Mouse (Mus musculus) lung, adult 18-20 months (tissue): ENCODE results near the gene Auts2.
A peak's percentile ranks its signal among the peaks of the same experiment; 100 is the strongest.

ENCODE experiments used
- DNase-seq, 2 experiments: peaks; one replicate each; pipeline ENCODE4 v3.0.0; 2022; ENCODE audit warnings: mixed read lengths in 2 of 2

Gene Auts2

GRCm38 (mm10) chr5:132498896-132499295, 44.2 kb downstream of the Auts2 start:
- DNase-seq, result no peak

GRCm38 (mm10) chr5:132498045-132498444, 45.1 kb downstream of the Auts2 start:
- DNase-seq, result no peak

DNA sequence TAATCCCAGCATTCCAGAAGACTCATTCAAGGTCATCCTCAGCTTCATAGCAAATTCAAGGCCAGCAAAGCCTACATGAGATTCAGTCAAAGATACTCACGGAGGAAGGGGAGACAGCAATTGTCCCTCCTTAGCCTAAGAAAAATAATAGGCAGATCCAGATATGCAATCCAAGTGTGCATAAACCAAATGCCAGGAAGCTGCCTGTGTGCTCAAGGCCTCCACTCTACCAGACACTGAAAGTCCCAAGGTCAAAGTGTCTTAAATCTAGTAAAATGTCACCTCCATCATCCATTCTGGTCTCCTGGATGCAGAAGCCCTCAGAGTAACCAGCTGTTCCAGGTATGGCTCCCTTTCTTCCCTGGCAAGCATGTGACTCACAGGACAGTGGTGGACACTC, 50.4 kb downstream of the Auts2 start:
- no peak for DNase-seq

DNA sequence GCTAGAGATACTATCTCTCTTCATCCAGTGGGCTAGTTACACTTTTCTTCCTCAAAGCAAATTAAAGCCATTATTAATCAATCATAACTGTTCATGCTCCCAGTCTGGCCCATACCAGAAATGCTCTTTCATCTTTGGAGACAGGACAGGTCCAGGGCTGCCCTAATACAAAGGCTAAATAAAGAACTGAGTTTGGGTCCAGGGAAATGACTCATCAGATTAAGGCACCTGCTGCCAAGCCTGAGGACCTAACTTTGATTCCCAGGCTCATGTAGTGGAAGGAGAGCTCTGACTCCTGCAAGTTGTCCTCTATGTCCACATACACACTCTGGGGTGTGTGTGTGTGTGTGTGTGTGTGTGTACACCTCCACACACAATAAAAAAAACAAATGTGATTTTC, 51.1 kb downstream of the Auts2 start:
- no peak for DNase-seq

GRCm38 (mm10) chr5:132491508-132491907, 51.6 kb downstream of the Auts2 start:
- DNase-seq, result no peak

DNA sequence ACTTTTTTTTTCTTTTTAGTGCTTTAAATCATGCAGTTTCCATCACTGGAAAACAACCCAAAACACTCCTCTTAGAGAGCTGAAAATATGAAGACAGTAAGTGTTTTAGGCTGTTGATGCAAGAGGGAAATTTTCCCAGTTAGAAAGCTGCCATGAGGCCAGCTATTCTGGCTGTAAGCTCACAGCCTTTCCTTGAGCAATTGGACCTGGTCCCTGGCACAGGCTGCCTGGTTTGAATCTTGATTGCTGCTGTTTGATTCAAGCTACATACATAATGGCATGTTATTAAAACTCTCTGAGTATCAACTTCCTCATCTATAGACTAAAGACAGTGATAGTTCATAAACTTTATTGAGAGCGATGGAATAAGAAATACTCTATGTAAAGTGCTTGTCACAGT, 52.8 kb downstream of the Auts2 start:
- DNase-seq, result peak in 1 of 2 experiments; percentile 4

DNA sequence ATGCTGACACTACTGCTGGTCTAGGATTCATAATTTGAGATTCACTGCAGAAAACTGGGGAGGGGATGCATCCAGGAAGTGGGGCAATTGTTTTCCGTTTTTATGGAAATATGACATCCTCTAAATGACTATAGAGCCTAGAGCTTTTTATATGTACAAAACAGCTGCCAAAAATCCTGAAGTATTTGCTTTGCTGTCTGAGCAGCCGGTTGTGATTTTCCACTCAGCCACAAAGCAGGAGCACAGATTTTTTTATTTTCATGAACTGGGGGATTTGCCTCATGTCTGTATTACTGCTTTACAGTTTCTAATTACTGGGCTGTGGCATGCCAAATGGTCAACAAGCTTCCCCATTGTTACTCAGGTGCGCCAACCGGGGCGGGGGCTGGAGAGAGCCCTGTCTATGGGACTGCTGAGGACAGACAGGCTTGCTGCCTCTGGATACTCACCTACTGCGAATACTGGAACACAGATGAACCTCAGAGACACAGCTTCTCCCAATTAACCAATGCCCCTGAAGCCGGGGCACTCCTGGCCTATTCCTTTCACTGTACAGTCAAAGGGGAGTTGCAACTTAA, 53.3 kb downstream of the Auts2 start:
- no peak for DNase-seq

DNA sequence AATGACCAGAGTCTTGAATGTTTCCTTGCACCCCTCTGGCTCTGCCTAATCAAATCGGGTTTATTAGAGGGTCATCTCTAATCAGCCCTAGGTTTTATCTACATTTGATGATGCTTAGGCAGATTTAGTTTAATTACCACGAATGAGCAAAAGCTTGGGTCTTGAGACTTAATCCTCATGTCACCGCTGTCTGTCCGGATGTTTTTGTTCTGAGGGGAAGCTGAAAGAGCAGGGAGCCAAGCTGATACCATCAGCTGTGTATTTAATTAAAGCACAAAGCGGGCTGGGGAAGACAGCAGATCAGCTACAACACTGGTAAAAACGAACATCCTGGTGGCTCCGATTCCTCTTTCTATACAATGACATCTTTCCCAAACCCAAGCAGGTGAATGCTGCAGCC, 56.3 kb downstream of the Auts2 start:
- peak in 1 of 2 experiments; percentile 39 for DNase-seq

DNA sequence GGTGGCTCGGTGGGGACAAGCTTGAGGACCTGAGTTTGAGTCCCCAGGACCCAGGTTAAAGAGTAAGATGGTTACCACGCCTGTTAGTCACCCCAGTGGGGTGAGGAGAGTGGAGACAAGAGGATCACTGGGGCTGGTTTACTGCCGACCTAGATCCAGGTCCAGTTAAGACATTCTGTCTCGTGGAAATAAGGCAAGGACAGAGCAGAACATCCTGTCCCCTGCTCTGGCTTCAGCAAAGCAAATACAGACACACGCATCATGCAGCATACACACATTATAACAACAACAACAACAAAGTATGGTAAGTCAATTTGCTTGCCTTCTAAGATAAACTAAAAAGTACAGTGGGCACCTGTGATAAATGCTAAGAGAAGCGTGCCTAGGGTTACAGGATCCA, 57.1 kb downstream of the Auts2 start:
- DNase-seq, result no peak

DNA sequence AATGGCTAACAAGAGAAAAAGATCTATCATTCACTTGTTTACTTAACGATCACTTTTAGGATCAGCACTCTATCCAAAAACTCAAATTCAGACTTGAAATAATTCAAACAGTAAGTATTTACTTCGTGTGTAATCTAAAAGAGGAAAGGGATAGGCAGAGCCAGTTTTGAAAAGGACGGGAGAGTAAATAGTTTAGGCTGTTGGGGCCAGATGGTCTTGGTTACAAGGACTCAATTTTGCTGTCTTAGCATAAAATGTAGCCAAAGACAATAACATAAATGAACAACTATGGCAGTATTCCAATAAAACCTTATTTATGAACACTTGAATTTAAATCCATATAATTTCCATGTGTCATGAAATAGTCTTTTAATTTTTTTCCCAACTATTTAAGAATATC, 57.7 kb downstream of the Auts2 start:
- DNase-seq, result no peak

- DNase-seq, result no peak
Measured at GRCm38 (mm10) chr5:132481476-132481875, 61.7 kb downstream of the Auts2 start.

GRCm38 (mm10) chr5:132480461-132480860, 62.7 kb downstream of the Auts2 start:
- DNase-seq, result no peak

GRCm38 (mm10) chr5:132479227-132479857, 63.8 kb downstream of the Auts2 start:
- no peak for DNase-seq

DNA sequence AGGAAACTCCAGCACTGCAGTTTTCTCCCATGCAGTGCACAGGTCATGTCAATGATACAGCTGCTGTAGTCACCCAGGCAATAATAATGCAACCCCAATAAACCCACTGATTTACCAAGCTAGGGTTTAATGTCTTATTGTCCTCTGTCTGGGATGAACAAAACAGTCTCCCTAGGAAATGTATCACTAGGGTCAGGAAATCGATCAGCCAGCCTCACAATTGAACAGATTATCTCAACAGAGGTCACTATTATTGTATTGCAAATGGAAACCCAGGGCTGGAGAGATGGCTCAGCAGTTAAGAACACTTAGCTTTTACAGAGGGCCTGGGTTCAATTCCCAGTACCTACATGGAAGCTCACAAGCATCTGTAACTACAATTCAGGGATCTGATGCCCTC, 65.6 kb downstream of the Auts2 start:
- DNase-seq, result no peak

- DNase-seq, result no peak
Measured at GRCm38 (mm10) chr5:132472905-132473321, 70.2 kb downstream of the Auts2 start.

GRCm38 (mm10) chr5:132472184-132472829, 70.8 kb downstream of the Auts2 start:
- no peak for DNase-seq

- DNase-seq, result no peak
Measured at GRCm38 (mm10) chr5:132467364-132467743, 75.8 kb downstream of the Auts2 start.

DNA sequence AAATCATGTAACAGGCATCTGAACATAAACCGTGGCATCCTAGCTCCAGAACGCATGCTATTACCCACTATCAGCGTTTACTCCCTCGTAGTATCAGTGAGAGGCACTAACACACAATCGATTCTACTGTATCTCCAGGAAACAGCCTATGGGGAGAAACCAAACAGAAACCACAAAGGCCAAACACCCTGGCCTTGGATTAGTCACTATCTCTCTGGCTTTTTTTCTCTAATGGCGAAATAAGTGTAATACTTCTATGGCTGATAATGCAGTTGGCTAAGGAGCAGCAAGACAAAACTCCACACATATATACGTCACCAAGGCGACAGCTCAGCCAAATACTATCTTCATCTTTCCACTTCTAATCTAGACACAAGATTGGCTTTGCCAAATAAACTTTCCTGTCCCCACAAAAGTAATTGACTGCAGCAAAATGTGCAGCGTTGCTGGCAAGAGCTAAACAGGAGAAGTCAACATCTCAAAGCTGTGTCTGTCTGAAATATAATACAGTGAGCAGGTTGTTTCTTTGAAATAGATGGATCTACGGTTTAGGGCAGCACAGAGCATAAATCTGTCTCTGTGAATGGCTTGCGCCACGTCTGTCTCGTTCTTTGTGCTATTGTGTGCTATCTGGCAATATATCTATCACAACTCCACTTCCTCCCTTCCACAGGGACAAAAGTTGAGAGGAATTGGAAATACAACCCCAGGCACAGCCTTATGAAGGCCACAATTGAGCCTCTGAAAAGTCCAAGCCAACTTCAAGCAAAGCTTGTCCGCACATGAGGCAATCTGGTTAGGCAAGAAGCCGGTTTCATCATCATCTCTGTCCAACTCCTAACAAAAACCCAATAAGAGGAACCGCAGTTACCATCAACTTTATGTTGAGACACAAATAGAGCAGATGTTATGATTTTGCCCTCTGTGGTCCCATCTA, 76.4 kb downstream of the Auts2 start:
- DNase-seq, result peak; percentile 46 to 50

GRCm38 (mm10) chr5:132462560-132462959, 80.6 kb downstream of the Auts2 start:
- DNase-seq, result no peak

- no peak for DNase-seq
Measured at GRCm38 (mm10) chr5:132458498-132458897, 84.6 kb downstream of the Auts2 start.

DNA sequence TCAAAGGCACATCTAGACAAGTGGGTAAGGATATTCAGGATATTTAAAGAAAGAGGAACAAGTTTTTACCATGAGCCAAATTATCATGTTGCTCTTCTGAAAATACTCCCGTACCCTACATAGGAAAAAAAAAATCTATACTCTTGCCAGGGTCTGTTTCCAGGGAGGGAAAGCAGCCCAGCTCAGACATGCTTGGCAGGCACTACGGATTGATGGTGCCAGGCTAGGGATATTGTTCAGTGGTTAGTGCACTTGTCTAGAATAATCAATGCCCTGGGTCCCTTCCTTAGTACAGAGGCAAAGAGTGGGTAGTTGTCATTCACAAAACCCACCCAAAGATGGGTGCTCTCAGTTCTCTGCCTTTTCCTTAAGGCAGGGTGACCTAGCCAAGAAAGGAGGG, 90.8 kb downstream of the Auts2 start:
- no peak for DNase-seq

DNA sequence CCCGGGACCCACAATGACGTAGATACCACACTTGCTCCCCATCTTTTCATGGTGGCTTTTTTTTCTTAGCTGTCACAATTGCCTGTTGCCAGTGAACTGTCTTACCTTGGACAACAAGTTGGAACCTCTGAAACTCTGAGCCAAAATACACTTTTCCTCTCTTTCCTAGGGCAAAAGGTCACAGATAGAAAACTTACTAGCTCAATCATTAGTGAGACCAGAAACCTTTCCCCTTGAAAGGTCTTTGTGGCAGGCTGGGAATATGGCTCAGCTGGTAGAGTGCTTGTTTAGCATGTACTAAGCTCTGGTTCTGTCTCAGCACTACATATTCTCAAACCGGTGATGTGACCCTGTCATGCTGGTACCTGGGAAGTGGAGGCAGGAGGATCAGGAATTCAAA, 93.1 kb downstream of the Auts2 start:
- DNase-seq, result no peak

- DNase-seq, result no peak
Measured at GRCm38 (mm10) chr5:132448401-132449066, 94.6 kb downstream of the Auts2 start.
